Mouse (Mus musculus) left cerebral cortex, adult 9 months (tissue): Measurements from ENCODE around the gene Fndc7.
A peak's percentile ranks its signal among the peaks of the same experiment; 100 is the strongest.
"Not testable (repeated sequence)": the region's sequence is repeated elsewhere in the genome, so short reads cannot be mapped to it uniquely, and the experiment has no call there.

Experiments used
- DNase-seq, 2 experiments: peaks; one replicate each; pipeline ENCODE4 v3.0.0; 2022; ENCODE audit warnings: low spot score in 2 of 2

Gene Fndc7

DNA sequence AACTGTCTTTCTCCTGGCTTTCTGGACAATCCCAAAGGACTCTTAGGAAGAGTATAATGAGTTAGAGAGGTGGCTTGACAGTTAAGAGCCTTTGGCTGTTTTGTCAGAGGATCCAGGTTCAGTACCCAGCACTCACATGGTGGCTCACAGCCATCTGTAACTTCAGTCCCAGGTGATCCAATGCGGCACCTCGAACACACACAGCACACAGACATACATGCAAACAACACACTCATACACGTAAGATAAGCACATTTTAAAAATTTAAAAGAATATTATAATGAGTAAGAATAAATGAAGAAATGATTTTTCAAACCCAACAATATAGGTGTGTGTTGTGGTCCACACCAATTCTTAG, 2.2 kb downstream of the Fndc7 start:
- no peak for DNase-seq

DNA sequence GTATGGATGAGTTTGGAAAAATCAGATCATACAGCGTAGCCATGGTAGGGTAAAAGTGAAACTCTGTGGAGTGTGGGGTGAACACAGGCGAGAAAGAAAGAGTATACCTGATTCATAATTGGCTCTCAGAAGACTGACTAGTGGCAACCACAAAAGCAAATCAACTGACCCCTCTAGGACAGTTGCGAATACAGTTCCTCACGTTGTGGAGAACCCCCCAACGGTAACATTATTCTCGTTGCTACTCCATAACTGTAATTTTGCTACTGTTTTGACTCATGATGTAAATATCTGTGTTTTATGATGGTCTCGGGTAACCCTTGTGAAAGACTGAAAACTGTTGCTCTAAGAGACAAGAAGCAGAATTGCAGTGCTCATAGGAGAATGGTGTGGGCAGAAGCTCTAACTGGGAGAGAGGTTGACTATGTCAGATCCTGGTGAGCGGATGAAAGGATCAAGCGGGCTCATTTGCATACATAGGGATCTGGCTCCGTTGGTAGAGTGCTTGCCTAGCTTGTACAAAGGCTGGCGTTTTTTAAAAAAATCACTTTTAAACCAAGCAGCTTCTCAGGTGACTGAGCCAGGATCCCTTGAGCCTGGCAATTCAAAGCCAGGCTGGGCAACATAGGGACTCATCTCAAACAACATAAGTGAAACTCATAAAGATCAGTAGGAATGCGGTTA, 2.7 kb downstream of the Fndc7 start:
- DNase-seq, result no peak

DNA sequence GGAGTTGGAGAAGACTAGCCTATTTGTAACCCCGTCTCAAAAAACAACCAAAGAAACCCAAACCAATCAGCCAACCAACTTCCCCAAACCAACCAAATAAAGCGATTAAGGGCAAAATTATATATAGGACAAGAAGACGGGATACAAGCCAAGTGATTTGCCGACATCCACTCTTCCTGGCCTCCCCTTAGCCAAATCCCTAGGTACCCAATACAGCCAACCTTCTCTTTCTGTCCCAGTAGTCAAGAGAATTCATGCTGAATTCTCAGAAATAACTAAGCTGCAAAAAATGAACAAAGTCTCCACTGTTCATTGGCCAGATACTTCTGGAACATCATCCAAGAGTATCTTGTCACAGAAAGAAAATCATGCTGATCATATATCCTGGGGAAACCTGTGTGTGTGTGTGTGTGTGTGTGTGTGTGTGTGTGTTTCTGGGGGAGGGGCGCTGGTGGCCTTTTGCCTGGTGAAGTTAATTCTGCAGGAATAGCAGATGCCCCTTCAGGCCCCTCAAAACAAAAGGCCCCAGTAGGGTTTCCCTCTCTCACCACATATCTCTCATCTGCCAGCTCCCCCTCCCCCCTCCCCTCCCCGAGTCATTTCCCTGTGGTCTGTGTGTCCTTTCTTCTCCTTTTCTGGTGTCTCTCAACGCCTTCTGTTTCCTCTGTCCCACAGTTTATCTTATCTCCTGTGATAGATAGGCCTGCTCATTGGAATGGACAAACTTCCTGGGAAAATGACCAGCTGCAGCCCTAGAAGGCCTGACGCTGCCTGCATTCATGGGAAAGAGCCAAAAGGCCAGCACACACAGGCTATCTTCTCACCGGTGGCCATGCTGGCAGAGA, 3.9 kb downstream of the Fndc7 start:
- DNase-seq, result no peak

DNA sequence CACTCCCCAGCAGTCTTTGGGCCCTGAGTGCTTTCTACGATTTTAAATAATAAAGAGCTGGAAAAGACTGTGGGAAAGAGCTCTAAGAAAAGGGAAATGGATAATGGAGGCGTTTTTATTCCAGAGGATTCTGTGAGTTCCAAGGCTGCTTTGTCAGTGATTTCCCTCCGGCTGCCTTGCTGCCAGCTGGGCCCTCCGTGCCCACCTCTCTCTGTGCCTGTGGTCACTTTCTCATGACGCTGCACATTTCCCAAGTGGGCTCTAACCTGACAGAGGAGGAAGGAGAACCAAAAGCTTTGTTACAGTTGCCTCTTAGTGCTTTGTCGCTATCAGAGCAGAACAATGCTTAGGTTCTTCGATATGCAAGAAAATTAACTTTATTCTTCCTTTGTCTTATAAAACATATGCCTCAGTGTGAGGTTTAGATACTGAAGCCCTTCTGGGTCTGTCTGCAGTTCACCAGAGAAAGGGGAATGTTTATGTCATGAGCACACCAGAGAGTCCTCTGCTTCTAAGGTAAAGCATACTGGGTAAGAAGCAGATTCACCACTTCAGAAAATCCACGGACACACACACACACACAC, 5.0 kb downstream of the Fndc7 start:
- no peak for DNase-seq

DNA sequence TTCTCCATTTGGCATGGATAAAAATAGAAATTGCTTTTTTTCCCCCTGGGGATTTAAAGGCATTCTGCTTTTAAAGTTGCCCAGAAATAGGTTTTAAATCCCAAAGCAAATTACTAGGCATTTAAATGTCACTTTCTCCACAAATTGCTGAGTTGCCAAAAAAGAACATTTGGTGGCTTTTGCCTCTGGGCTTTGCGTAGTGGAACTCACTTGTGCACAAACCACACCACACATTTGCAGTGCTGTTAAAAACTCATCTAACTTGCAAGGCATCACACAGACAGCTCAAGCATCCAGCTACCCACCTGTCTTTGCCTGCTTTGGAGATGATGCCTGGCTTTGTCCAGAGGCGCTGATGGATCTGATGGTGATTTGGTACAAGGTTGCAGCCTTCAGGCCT, 6.7 kb downstream of the Fndc7 start:
- DNase-seq, result no peak

DNA sequence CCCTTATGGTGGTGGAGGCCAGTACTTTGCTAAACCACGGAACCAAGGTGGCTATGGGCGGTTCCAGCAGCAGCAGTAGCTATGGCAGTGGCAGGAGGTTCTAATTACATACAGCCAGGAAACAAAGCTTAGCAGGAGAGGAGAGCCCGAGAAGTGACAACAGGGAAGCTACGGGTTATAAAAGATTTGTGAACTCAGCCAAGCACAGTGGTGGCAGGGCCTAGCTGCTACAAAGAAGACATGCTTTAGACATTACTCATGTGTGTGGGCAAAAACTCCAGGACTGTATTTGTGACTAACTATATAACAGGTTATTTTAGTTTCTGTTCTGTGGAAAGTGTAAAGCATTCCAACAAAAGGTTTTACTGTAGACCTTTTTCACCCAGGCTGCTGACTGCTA, 7.9 kb downstream of the Fndc7 start:
- DNase-seq, result peak in 1 of 2 experiments; percentile 37

DNA sequence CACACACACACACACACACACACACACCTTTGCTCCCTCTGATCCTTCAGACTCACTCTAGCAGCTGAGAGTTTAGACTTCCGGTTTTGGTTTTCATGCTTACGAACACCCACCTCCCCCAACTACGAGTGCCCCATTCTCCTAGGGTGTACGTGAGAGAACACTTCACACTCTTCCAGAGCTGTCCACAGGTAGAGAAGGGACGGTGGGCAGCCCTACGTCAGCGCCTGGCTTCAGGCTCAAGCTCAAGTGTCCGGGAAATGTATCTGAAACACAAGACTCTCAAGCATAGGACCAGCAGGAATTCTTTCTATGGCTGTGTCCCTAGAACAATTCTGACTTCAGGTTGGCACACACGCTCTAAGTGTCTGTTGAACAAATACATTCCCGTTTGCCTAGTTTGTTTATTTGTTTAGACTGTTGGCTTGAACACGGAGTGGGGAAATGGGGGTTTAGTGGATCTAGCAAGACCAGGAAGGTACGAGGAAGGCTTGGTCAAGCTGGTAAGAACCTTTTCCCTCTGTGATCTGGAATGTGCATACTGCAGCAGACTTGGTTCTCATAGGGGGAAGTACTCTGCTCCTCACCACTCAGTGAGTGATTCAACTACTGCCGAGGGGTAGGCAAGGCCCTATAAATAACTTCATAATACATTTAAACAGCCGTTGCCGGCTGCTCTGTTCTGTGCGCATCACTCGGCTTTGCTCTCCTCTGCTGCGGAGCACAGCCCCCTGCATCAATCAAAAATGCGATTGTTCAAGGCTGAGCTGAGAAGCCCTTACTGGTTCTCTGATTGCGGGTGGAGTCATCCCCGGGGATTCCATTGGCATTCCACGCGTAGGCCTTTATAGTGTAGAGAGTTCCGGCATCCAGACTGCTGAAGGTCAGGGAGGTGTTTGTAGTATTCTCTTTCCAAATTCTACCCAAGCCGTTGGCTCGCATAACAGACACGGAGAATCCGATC, 9.0 kb downstream of the Fndc7 start:
- DNase-seq, result peak in 1 of 2 experiments; percentile 38

DNA sequence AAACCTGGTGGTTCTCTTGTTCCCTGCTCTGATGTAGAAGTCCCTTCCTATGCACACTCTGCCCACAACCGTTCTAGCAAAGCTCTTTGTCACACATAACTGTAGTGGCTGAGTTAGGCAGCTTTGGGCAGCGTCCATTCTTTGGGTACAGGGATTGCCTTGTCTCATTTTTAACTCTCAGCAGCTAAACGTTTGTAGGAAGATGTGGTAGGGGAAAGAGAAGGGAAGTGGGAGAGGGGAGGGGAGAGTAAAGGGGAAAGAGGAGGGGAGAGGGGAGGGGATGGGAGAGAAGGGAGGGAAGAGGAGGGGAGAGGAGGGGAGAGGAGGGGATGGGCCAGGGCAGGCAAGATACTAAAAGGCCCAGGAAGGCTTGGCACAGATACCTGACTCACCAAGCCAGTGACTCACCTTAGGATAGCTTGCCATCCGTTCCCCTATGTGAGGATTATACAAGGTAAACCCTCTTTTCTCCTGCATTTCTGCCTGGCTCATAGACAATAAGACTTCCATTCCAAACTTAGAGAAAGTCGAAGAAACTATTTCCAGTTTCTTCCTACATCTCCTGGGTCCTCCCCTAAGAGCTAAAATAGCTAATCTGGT, 9.9 kb downstream of the Fndc7 start:
- DNase-seq, result no peak

DNA sequence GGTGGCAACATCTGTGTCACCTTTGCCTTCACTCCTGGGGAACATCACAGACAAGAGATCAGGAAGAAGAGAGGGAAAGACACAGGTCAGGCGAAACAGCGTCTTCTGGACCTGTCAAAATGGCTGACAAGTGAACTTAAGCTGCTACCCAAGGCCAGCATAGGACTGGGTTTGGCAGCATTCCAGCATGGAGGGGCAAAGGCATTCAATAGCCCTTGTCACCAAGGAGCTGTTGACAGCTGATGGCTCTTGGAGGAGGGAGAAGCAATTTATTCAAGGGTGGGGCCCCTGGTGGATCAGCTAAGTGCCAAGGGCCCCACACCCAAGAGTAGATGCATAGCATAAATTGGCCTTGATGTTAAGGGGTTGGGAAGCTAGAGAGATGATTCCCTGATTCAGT, 10.7 kb downstream of the Fndc7 start:
- DNase-seq, result no peak

DNA sequence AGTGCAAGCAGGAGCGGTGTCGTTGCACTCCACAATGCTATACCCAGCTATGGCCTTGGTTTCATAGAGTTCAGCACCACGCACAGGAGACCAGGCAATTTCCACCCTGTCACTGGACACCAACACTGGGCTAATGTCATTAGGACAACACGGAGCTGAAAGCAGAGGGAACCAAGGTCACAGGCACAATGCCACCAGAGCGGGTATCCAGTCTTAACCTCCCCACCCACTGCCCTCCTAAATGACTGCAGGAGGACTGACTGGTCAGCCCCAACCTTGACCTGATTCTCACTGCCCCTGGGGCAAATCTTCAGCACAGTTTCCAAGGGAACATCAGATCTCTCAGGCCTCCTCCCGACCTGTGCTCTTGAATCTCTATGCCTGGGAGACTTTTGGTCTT, 19.2 kb downstream of the Fndc7 start:
- no peak for DNase-seq

DNA sequence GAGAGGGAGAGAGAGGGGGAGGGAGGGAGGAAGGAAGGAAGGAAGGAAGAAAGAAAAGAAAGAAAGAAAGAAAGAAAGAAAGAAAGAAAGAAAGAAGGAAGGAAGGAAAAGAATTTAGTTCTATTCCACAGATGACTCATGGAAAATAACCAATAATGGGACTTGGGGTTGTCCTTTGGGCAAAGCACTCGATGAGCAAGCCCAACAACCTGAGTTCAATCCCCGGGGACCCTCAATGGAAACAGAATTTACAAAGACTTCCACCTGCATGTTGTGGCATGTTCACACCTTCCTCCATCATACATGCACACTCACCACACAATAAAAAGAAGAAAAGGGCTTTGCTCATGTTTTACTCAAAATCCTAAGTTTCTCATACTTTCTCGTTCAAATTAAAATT, 22.4 kb downstream of the Fndc7 start:
- no peak for DNase-seq

DNA sequence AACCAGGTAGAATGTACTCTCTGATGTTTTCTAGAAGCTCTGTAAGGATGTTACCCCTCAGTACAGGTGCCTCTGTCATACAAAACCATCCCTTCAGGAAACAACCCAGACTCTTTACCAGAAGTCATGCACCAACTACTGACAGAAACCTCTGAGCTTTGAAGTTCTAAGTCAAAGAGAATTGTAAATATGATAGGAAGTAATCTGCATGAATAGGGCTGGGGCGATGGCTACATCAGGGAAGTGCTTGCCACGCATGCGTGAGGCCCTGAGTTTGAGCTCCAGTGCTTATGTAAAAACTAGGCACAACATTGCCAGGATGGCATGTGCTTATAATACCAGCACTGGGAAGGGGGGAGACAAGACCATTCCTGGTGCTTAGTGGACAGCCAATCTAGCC, 24.1 kb downstream of the Fndc7 start:
- no peak for DNase-seq

DNA sequence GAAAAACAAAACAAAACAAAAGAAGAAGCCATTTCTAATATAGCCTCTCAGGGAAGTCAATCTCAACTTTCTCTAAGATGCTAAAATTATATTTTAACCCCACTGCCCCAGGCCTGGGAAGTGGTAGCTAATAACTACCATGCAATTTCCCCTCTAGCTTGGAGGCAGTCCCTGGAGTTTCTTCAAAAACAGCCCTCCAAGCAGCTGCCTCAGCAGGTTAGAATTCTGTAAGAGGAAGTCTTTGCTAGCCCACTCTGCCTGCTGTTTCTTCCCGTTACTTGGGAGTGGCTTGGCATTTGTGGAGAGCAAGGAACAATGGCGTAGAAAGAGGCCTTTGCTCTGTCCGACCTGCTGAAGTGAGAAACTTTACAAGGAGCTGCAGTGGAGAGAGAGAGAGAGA, 24.7 kb downstream of the Fndc7 start:
- DNase-seq, result no peak

DNA sequence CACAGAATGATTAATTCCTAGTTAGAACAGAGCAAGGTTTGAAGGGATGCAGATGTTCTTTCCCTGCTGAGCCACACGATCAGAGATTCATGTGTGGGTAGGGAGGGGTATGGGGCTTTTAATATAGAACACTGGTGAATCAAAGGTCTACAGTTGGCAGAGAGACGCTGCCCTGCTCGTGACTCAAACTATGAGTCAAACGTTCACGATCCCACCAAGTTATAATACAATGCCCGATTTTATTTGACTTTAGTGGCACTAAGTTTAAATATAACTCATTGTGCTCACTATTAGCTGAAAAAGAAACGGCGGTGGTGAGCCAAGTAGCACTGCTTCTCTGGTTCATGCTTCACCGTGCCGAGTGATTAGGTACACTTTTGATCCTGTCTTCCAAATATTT, 26.7 kb downstream of the Fndc7 start:
- no peak for DNase-seq

DNA sequence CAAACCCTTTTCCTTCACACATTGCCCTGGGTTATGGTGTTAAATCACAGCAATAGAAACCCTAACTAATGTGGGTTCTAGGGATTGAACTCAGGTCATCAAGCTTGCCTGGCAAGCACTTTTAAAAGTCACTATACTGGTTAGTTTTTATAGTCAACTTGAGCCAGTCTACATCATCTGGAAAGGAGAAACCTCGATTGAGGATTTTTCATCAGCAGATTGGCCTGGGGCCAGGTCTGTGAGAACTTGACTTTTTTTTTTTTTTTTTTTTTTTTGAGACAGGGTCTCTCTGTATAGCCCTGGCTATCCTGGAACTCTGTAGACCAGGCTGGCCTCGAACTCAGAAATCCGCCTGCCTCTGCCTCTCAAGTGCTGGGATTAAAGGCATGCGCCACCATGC, 27.5 kb downstream of the Fndc7 start:
- not testable (repeated sequence) for DNase-seq

DNA sequence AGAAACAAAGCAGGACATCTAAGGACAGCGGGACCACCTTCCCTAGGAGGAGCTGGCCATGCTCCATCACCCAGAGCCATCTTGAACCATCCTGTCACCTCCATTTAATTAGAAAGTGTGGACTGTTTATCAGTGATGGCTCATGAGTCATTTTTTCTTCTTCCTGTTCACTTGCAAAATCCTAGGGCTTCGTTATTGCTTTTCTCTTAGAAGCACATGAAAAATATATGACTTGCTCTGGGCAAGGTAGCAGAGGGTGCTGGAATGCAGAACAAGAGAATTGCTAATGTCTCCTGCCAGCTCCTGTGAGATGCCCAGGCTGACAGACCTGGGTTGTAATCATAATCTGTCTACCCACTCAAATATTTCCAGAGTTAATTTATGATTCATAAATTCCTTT, 29.0 kb downstream of the Fndc7 start:
- DNase-seq, result no peak

DNA sequence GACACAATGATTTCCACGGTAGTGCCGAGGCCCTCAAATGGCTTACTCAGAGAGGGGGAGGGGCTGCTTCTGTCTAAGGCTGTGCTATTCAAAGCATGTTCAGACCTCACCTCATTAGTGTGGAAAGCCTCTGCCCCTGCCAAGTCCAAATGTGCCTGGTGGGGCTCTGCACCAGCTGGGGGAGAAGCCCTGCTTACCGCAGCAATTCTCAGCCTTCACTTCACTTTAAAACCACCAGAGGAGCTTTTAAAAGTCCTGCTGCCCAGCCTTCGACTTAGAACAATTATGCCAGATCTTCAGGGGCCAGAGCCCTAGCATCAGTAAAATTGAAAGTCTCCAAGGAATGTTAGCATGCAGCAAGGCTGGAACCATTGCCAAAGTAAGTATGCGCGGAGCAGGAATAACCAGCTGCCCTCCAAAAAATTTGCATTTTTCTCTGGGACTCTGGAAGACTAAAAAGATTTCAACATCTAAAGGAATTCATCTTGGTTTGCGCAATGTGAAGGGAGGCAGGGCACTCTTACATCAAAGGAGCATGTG, 31.5 kb downstream of the Fndc7 start:
- DNase-seq, result no peak

DNA sequence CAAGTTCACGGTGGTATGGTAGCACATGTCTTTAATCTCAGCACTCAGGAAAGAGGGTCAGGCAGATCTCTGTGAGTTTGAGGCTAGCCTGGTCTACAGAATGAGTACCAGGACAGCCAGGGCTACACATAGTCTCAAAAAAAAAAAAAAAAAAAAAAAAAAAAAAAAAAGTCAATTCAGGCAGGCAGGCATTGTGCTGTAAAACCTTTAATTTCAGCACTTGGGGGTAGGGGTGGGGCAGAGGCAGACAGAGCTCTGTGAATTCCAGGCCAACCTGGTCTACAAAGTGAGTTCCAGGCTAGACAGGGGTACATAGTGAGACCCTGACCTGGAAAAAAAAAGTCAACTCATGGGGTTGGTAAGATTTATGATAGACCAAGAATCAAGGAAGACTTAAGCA, 32.1 kb downstream of the Fndc7 start:
- DNase-seq, result no peak

DNA sequence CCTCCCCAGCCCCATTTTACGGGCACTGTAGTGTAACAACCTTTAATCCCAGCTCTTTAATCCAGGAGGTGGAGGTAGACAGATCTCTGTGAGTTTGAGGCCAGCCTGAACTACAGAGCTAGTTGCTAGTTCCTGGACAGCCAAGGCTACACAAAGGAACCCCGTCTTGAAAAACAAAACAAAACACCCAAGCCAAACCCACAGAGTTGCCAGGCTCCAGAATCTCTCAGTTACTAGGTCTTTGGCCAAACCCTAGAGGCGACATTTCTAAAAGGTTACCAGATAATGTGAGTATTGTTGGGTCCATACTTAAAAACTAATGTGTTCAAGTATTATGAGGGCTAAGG, 32.7 kb downstream of the Fndc7 start:
- DNase-seq, result no peak

DNA sequence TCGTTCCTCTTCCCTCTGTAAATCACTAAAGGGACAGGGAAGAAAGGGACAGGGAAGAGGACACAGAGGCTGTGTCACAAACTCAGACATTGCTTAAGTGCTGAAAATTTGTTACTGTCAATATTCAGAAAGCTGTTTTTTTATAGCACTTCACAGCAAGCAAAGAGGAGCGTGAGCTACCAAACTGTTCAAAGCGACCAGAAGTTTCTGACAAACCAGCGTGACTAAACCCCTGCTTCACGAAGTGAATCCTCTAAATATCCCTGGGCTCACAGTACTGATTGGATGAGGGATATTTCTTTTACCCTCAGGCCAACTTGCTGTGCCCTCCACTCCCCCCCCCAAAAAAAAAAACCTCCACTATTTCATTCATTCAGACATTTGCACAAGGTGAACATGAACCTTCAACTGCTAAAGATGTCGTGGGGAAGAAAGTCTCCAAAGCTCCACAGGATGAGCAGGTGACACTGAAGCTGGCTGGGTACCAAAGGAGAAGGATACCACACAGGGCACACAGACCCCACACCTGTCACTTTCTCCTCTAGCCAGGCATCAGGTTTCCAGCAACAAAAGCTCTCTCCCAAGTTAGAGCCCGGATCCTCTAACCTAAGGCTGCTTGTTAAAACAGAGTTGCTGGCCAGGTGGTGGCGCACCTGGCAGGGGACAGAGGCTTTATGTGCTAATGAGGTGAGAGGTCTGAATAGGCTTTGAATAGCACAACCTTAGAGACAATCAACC, 33.3 kb downstream of the Fndc7 start:
- no peak for DNase-seq

DNA sequence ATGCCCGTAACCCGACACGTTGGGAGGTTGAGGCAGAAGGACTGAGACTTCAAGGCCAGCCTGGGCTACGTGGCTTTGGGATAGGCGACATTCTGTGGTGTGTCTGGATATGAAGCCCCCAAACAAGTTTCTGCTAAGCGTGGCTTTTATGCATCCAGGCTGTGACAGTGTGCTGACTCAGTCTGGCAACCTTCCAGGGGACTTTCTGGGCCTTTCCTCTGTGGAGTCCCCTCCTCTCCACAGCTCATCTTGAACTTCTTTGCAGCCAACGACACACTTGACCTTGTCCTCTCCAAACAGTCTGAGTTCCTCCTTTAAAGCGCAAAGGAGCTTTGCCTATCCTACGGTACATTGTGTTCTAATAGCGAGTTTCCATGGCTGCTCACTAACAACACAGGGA, 33.9 kb downstream of the Fndc7 start:
- DNase-seq, result no peak
